22 mouse cellular contexts compared by ENCODE assay signal in genomic region chr14:79283952-79284351, GRCm38 (mm10). TPM values are rescaled to one million over a fixed set of nuclear protein-coding genes. Genes with fewer than 3 reads are reported as not detected.
"Had no signal": no experiment of that assay in that cellular context is flagged by ENCODE, and none has a peak within 500 bp of the region (broad histone marks: within the 10 kb centered on the region; RNA-seq: fewer than 3 reads in every experiment).

No protein-coding gene starts in this region.

- H3K27ac ChIP-seq: lung, embryonic 15.5 days; macrophage; midbrain, embryonic 13.5 days; midbrain, embryonic 15.5 days; neural tube, embryonic 12.5 days; stomach, embryonic 15.5 days; stomach, postnatal 0 days had no signal

- DNase-seq: liver, postnatal 0 days; lung, adult 2 months; lung, postnatal 14 days; lung, postnatal 36 days; right cerebral cortex, postnatal 14 days had no signal

- H3K4me1 ChIP-seq: lung, embryonic 15.5 days; megakaryocyte, embryonic 14.5 days; midbrain, embryonic 15.5 days; neural tube, embryonic 12.5 days; stomach, embryonic 15.5 days had no signal

- H3K4me3 ChIP-seq: lung, embryonic 15.5 days; megakaryocyte, embryonic 14.5 days; midbrain, embryonic 13.5 days; midbrain, embryonic 15.5 days; neural tube, embryonic 12.5 days; stomach, embryonic 15.5 days had no signal

RNA-seq across cellular contexts. Expression of gene Zfp957, which starts 36.8 kb away (rescaled TPM):
- total RNA-seq: megakaryocyte progenitor cell, adult 5-6 weeks; midbrain, postnatal 0 days; monocyte, adult 5-6 weeks; neutrophil, adult 5-6 weeks had no signal
- polyA plus RNA-seq: liver, postnatal 0 days; lung, adult 2 months; lung, embryonic 15.5 days; lung, postnatal 0 days; macrophage; midbrain, embryonic 11.5 days; midbrain, embryonic 13.5 days; neural tube, embryonic 12.5 days; neural tube, embryonic 14.5 days; spleen, adult 2 months; stomach, embryonic 15.5 days; stomach, postnatal 0 days; urinary bladder, adult 2 months had no signal
